ENCODE assay signal across 23 mouse cellular contexts in genomic region chr10:79832026-79832785, GRCm38 (mm10). TPM values are rescaled to one million over a fixed set of nuclear protein-coding genes. Genes with fewer than 3 reads are reported as not detected.
A peak's percentile ranks its signal among the peaks of the same experiment; 100 is the strongest.
DNase-seq lines count a peak whose midpoint lies in the region; ATAC-seq lines count a peak whose summit lies in the region.
"Had no signal": no experiment of that assay in that cellular context is flagged by ENCODE, and none has a peak within 500 bp of the region (broad histone marks: within the 10 kb centered on the region; RNA-seq: fewer than 3 reads in every experiment).

No protein-coding gene starts in this region.

- ATAC-seq in hindbrain, embryonic 13.5 days (ENCODE audit: low FRiP score), result no peak
- peak; percentile 50 for ATAC-seq in common myeloid progenitor, adult 5-6 weeks (replicated peaks; ENCODE audit: low read depth, poor library complexity, severe bottlenecking)
- no peak for ATAC-seq in activated CD4-positive, CD25-positive, alpha-beta regulatory T cell, adult 4 months
- ATAC-seq: CD4-positive, CD25-positive, alpha-beta regulatory T cell, adult 4 months had no signal

- DNase-seq in hindbrain, embryonic 10.5 days (ENCODE audit: low spot score), result no peak
- peak; percentile 67 for DNase-seq in A20 (ENCODE audit: low read depth, low spot score)
- peak; percentile 52 for DNase-seq in thymus, postnatal 14 days
- DNase-seq in gastrocnemius, adult 18-20 months (ENCODE audit: low spot score), result no peak
- DNase-seq: adrenal gland, adult 2 months; cerebellum, adult 11 months; cerebellum, postnatal 25 days; left cerebral cortex, postnatal 4 days; lung, adult 18-20 months; right cerebral cortex, postnatal 14 days had no signal

- H3K27ac ChIP-seq in hindbrain, embryonic 13.5 days, result no peak overlapping the region
- H3K27ac ChIP-seq in hindbrain, embryonic 10.5 days, result no peak overlapping the region
- H3K27ac ChIP-seq: embryonic facial prominence, embryonic 12.5 days; kidney, embryonic 15.5 days; midbrain, embryonic 10.5 days; stomach, embryonic 15.5 days had no signal

- peaks cover 3% of the 10 kb centered on the region; the same call in 1 of the 2 replicates for H3K9me3 ChIP-seq in hindbrain, embryonic 13.5 days
- 0 out of 2 replicates have a peak, but pooled peaks cover 1% of the 10 kb centered on the region for H3K9me3 ChIP-seq in hindbrain, embryonic 10.5 days
- H3K9me3 ChIP-seq: embryonic facial prominence, embryonic 12.5 days; kidney, embryonic 15.5 days; midbrain, embryonic 10.5 days; stomach, embryonic 15.5 days had no signal

- H3K9ac ChIP-seq in hindbrain, embryonic 13.5 days, result peak overlapping the region; percentile 25; the same call in 1 of the 2 replicates
- H3K9ac ChIP-seq: embryonic facial prominence, embryonic 12.5 days; kidney, embryonic 15.5 days; stomach, embryonic 15.5 days had no signal

- no peaks in the 10 kb centered on the region for H3K4me1 ChIP-seq in hindbrain, embryonic 13.5 days (replicated peaks)
- peaks cover 8% of the 10 kb centered on the region for H3K4me1 ChIP-seq in hindbrain, embryonic 10.5 days (replicated peaks)
- H3K4me1 ChIP-seq: embryonic facial prominence, embryonic 12.5 days had no signal

- WGBS in hindbrain, embryonic 13.5 days, result 78% methylated on average over 7 of the region's 7 CpGs
- WGBS in hindbrain, embryonic 10.5 days, result 85% methylated on average over 7 of the region's 7 CpGs

- no peak overlapping the region for H3K4me3 ChIP-seq in hindbrain, embryonic 13.5 days
- no peak overlapping the region for H3K4me3 ChIP-seq in hindbrain, embryonic 10.5 days
- H3K4me3 ChIP-seq: embryonic facial prominence, embryonic 12.5 days; kidney, embryonic 15.5 days; midbrain, embryonic 10.5 days; myocyte; stomach, embryonic 15.5 days had no signal

- H3K27me3 ChIP-seq in hindbrain, embryonic 13.5 days, result no peaks in the 10 kb centered on the region
- peaks cover 6% of the 10 kb centered on the region; the same call in 1 of the 2 replicates for H3K27me3 ChIP-seq in hindbrain, embryonic 10.5 days (ENCODE audit: insufficient read depth, poor library complexity, severe bottlenecking)
- H3K27me3 ChIP-seq: embryonic facial prominence, embryonic 12.5 days; kidney, embryonic 15.5 days; stomach, embryonic 15.5 days had no signal

- H3K4me2 ChIP-seq in hindbrain, embryonic 13.5 days, result no peak overlapping the region
- H3K4me2 ChIP-seq: embryonic facial prominence, embryonic 12.5 days; kidney, embryonic 15.5 days; stomach, embryonic 15.5 days had no signal

- no peaks in the 10 kb centered on the region for H3K36me3 ChIP-seq in hindbrain, embryonic 13.5 days
- no peaks in the 10 kb centered on the region for H3K36me3 ChIP-seq in hindbrain, embryonic 10.5 days
- H3K36me3 ChIP-seq: embryonic facial prominence, embryonic 12.5 days; G1E; kidney, embryonic 15.5 days; midbrain, embryonic 10.5 days; stomach, embryonic 15.5 days had no signal

RNA-seq across cellular contexts. Expression of gene Misp, which starts 11.4 kb away (rescaled TPM):
- 0.84 and 1.0 TPM in 2 replicates for polyA plus RNA-seq in hindbrain, embryonic 13.5 days (2015; fragmentation: Nextera tagmentation; extraction: Ambion mirVana)
- 1.0 and 2.4 TPM in 2 replicates for polyA plus RNA-seq in hindbrain, embryonic 10.5 days (2016; fragmentation: Nextera tagmentation; extraction: Ambion mirVana)
- not detected in 2 replicates for total RNA-seq in common myeloid progenitor, adult 5-6 weeks (2017)
- under 1 TPM in 1 of 2 experiments, not detected in 1; 0.40 TPM for total RNA-seq in gastrocnemius, adult 18-20 months (2021)
- polyA plus RNA-seq in activated CD4-positive, CD25-positive, alpha-beta regulatory T cell, adult 4 months (2017; shearing (Covaris generic)), result not detected
- total RNA-seq: hematopoietic stem cell, adult 5-6 weeks had no signal
- polyA plus RNA-seq: G1E had no signal

RNA-seq across cellular contexts. Expression of gene Ptbp1, which starts 22.0 kb away (rescaled TPM):
- 84.7 and 86.0 TPM in 2 replicates for polyA plus RNA-seq in hindbrain, embryonic 13.5 days (2015; fragmentation: Nextera tagmentation; extraction: Ambion mirVana)
- 288 and 338 TPM in 2 replicates for polyA plus RNA-seq in hindbrain, embryonic 10.5 days (2016; fragmentation: Nextera tagmentation; extraction: Ambion mirVana)
- total RNA-seq in common myeloid progenitor, adult 5-6 weeks (2017), result 210 and 221 TPM in 2 replicates
- 10 to 100 TPM; 12.7 to 22.7 TPM for total RNA-seq in gastrocnemius, adult 18-20 months (2021)
- polyA plus RNA-seq in activated CD4-positive, CD25-positive, alpha-beta regulatory T cell, adult 4 months (2017; shearing (Covaris generic)), result 100 to 1,000 TPM in 1 of 2 experiments, 10 to 100 TPM in 1; 94.0 to 159 TPM

RNA-seq across cellular contexts. Expression of gene Palm, which starts 38.8 kb away (rescaled TPM):
- 240 and 252 TPM in 2 replicates for polyA plus RNA-seq in hindbrain, embryonic 13.5 days (2015; fragmentation: Nextera tagmentation; extraction: Ambion mirVana)
- polyA plus RNA-seq in hindbrain, embryonic 10.5 days (2016; fragmentation: Nextera tagmentation; extraction: Ambion mirVana), result 142 and 175 TPM in 2 replicates
- total RNA-seq in common myeloid progenitor, adult 5-6 weeks (2017), result 21.8 and 24.8 TPM in 2 replicates
- 10 to 100 TPM; 11.1 to 22.9 TPM for total RNA-seq in gastrocnemius, adult 18-20 months (2021)
- polyA plus RNA-seq in activated CD4-positive, CD25-positive, alpha-beta regulatory T cell, adult 4 months (2017; shearing (Covaris generic)), result under 1 TPM; 0.55 to 0.95 TPM

RNA-seq across cellular contexts. Expression of gene Prss57, which starts 41.4 kb away (rescaled TPM):
- polyA plus RNA-seq in hindbrain, embryonic 13.5 days (2015; fragmentation: Nextera tagmentation; extraction: Ambion mirVana), result 0.18 TPM in 1 of 2 replicates, not detected in the other
- 0.10 TPM in 1 of 2 replicates, not detected in the other for polyA plus RNA-seq in hindbrain, embryonic 10.5 days (2016; fragmentation: Nextera tagmentation; extraction: Ambion mirVana)
- total RNA-seq in common myeloid progenitor, adult 5-6 weeks (2017), result 9.4 and 16.3 TPM in 2 replicates
- not detected for total RNA-seq in gastrocnemius, adult 18-20 months (2021)
- 1 to 10 TPM in 1 of 2 experiments, under 1 TPM in 1; 0.76 to 1.1 TPM for polyA plus RNA-seq in activated CD4-positive, CD25-positive, alpha-beta regulatory T cell, adult 4 months (2017; shearing (Covaris generic))
- total RNA-seq: gastrocnemius, postnatal 4 days; liver, adult 2 months had no signal
- polyA plus RNA-seq: adrenal gland, adult 2 months; CD4-positive, CD25-positive, alpha-beta regulatory T cell, adult 4 months; G1E; liver, adult 2 months had no signal

RNA-seq across cellular contexts. Expression of gene Prtn3, which starts 42.1 kb away (rescaled TPM):
- 13.9 and 15.6 TPM in 2 replicates for polyA plus RNA-seq in hindbrain, embryonic 13.5 days (2015; fragmentation: Nextera tagmentation; extraction: Ambion mirVana)
- 10.0 and 15.1 TPM in 2 replicates for polyA plus RNA-seq in hindbrain, embryonic 10.5 days (2016; fragmentation: Nextera tagmentation; extraction: Ambion mirVana)
- total RNA-seq in common myeloid progenitor, adult 5-6 weeks (2017), result 131 and 159 TPM in 2 replicates
- not detected for total RNA-seq in gastrocnemius, adult 18-20 months (2021)
- not detected for polyA plus RNA-seq in activated CD4-positive, CD25-positive, alpha-beta regulatory T cell, adult 4 months (2017; shearing (Covaris generic))
- total RNA-seq: liver, adult 2 months had no signal
- polyA plus RNA-seq: CD4-positive, CD25-positive, alpha-beta regulatory T cell, adult 4 months had no signal

Comparison
In these comparisons a context has a peak if more than half of its experiments do, and no peak if none do; other contexts are left out.
1. DNase-seq: peak in A20 (single experiment) and thymus, postnatal 14 days (single experiment); none in hindbrain, embryonic 10.5 days (single experiment) and gastrocnemius, adult 18-20 months (single experiment).
2. RNA of gene Palm, which starts 38.8 kb away (polyA plus RNA-seq): 240 to 252 TPM in hindbrain, embryonic 13.5 days and 142 to 175 TPM in hindbrain, embryonic 10.5 days; 0.55 to 0.95 TPM in activated CD4-positive, CD25-positive, alpha-beta regulatory T cell, adult 4 months; every median in the first group is over 10 times any median in the second.